Mouse (Mus musculus) heart, postnatal 10 days (tissue): ENCODE measurements at regions not wholly inside any gene's neighbourhood (a gene's known extent, or its start where the extent isn't known, plus 50 kb on each side); places are given as distances from the start of the nearest gene placed in this dataset.
"Not testable (repeated sequence)": the region's sequence is repeated elsewhere in the genome, so short reads cannot be mapped to it uniquely, and the experiment has no call there.

Experiments
- DNase-seq, 2 experiments: peaks; one replicate each; pipeline ENCODE4 v3.0.0; 2021
- intact Hi-C: fragments of 180-260 bp; cut with DNase I; formaldehyde crosslinking; loops from one replicate; pipeline ENCODE4 v1.15.1; 2025

DNA sequence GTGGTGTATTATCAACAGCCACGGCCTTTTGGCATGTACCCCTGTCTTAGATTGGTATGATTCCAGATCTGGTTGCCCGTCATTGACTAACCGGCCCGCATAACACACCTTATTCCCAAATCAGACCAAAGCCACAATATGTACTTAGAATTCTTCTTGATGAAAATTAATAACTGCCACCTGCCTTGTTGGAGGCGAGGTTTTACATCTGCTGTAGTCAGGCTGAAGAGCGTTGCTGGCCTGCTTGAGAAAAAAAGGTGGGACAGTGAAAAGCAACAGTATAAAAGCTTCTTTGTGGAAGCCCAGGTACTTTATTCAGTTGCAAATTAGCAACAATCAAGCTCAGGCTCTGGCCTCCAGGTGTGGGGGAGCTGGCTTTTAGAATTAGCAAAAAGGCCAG is 223.6 kb upstream of the Car8 start:
- intact Hi-C loops, DNase-seq: not testable (repeated sequence)

GRCm38 (mm10) chr4:8454346-8454745 is 215.5 kb upstream of the Car8 start:
- no peak for DNase-seq
- intact Hi-C loops = no loop called here

GRCm38 (mm10) chr4:8432393-8432792 is 193.6 kb upstream of the Car8 start:
- peak; percentile 22 to 53 for DNase-seq
- intact Hi-C loops = loop anchor here (5.0 kb wide), 1 partner anchor 50 kb away; no protein-coding TSS in a partner anchor

GRCm38 (mm10) chr4:8431032-8431332 is 192.1 kb upstream of the Car8 start:
- intact Hi-C loops = loop anchor here (5.0 kb wide), 1 partner anchor 49 kb away; no protein-coding TSS in a partner anchor
- no peak for DNase-seq

- DNase-seq = no peak
- intact Hi-C loops = loop anchor here (5.0 kb wide), 1 partner anchor 48 kb away; no protein-coding TSS in a partner anchor
Observed at GRCm38 (mm10) chr4:8430269-8431031, 191.6 kb upstream of the Car8 start.

DNA sequence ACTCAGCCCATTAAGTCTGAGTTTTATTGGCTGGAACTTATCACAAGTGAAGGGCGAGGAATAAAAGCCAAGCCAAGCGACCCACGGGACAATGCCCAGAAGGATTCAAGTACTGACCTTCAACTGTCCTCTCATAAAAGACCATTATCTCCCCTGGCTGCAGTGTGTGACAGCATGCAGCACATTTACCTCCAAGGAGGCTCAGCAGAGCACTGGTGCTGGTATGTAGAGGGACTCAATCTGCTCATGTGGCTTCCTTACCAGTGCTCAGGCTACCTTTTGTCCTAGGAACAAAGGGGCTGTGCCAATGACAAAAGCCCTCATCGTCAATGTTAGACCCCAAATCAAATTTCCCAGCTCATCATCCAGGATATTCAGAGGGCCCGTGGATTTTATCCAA is 190.9 kb upstream of the Car8 start:
- DNase-seq = no peak
- intact Hi-C loops = loop anchor here (5.0 kb wide), 1 partner anchor 47 kb away; no protein-coding TSS in a partner anchor

- intact Hi-C loops = no loop called here
- no peak for DNase-seq
Observed at GRCm38 (mm10) chr4:8428629-8429523, 190.0 kb upstream of the Car8 start.

DNA sequence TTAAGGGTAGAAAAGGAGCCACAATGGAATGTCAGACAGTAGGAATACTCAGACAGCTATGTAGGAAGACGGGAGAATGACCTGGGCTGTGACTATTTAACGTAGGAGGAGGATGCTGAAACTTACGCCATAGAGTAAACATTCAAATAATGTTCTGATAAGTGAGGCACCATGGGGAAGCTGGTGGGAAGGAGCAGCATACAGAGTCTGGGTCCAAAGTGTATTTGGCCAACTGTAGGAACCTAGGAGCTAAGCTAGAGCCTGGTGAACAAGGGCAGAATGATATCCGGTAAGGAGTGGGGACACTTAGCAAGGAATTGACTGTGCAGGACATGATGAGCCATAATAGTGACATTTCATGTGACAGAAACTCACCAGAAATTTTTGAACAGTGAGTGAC is 189.0 kb upstream of the Car8 start:
- intact Hi-C loops = no loop called here
- no peak for DNase-seq

DNA sequence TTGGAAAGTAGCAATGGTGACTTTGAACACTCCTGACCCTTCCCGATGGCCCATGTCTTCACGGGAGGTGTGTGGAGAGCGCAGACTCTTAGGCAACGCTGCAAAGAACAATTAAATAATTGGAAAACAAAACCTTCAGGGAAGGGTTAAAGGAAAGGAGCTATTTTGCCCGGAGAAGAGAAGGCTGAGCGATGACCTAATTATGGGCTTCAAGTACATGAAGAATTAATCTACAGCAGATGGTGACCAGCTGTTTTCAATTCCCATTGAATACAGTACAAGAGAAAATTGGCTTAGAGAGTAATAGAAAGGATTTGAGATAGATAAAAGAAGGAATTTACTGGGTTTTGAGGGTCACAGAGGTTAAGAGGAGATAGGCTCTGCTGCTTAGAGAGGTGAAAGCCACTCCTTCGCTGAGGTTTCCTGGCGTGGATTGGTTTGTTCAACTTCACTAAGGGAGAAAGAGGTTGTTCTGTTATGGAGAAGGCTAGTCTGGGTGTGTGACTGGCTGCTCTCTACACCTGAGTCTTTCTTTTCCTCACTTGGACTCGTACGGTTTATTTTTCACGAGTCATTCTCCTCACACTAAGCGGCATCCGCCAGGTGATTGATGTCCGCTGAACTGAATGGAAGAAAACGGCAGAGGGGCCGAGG is 184.7 kb upstream of the Car8 start:
- intact Hi-C loops = no loop called here
- DNase-seq = peak; percentile 37 to 38

DNA sequence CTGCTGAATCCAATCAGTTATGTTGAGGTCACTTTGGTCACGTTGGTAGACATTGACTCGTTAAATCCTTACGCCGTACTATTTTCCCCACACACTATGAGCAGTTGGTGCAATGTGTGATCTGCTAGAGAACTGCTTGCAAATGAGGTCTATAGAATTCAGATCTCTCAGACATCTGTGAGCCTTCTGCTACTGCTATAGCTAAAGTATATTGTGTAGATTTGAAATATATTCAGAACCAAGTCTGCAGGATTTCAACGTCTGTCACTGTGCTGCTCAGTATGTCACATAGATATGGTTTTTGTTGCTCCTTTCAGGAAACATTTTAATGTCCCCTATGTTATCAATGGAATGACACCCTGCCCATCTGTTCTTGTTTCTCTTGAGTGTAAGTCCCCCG is 182.4 kb upstream of the Car8 start:
- intact Hi-C loops = no loop called here
- DNase-seq = no peak

DNA sequence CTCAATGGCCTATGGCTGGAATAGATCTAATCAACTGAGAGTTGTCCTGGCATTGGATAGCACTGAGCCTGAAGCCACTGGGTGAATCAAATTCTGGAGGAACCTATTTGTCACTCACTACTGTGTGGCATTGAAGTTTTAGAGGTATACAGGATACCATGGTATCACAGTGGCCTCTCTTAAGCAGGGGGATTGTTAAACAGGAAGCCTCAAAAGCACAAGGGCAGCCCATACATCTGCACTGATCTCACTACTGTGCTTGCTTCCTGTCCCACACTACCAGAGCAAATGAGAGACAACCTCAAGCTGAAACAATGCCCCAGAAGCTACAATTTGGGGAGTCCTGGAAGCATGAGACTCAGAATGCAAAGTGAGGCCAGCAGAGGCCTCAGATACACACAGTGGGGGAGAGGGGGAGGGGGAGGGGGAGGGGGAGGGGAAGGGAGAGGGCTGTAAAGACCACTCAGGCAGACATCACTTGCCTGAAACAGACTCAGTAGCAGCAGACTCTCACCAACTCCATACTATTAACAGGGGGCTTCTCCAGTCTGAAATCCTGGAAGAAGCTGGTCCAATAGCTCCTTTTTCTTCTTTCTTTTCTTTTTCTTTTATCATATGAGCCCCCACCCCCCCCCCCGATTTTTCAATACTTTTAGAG is 179.7 kb upstream of the Car8 start:
- DNase-seq = no peak
- intact Hi-C loops = no loop called here

- no peak for DNase-seq
- intact Hi-C loops = no loop called here
Observed at GRCm38 (mm10) chr4:8417821-8418220, 179.0 kb upstream of the Car8 start.

GRCm38 (mm10) chr4:8413307-8413706 is 174.5 kb upstream of the Car8 start:
- intact Hi-C loops = no loop called here
- DNase-seq = no peak

GRCm38 (mm10) chr4:8400069-8400468 is 161.2 kb upstream of the Car8 start:
- intact Hi-C loops = no loop called here
- DNase-seq = no peak

GRCm38 (mm10) chr4:8399430-8399829 is 160.6 kb upstream of the Car8 start:
- no peak for DNase-seq
- intact Hi-C loops = no loop called here

DNA sequence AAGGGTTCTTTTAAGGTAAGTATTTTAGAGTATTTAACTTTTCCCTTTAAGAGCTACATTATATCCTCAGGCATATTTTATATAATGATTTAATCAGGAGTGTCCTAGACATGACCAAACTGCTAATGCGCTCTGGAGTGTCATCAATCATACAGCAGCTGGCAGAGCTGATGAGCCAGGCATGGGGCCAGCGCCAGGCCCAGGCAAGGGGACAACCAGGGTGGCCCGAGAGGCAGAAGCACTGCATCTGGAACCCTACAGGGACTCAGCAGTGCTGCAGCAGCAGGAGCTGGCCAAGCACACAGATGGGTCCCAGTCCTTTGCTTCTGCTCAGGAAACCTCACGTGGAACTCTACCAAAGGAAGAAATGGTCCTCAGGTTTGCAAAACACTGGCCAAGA is 160.1 kb upstream of the Car8 start:
- peak; percentile 32 to 44 for DNase-seq
- intact Hi-C loops = no loop called here

DNA sequence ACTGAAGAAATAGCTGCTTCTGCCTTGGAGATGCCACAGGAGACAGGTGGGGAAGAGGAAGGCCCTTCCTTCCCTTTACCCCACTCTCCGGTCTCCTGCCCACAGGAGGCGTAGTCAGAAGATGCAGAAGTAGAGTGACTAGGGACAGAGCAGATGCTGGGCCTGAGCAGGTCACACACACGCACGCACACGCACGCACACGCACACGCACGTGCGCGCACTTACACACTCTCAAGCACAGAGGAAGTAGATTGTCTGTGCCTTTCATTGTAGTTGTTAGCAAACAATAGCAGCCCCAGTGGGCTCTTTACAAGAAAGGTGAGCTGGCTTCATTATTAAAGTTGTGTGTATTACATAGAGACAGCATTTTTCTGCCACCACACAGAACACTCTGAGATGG is 144.3 kb upstream of the Car8 start:
- intact Hi-C loops = loop anchor here (5.0 to 10.0 kb wide), 6 partner anchors 49 to 1289 kb away; no protein-coding TSS in a partner anchor

GRCm38 (mm10) chr4:8382125-8382417 is 143.2 kb upstream of the Car8 start:
- intact Hi-C loops = loop anchor here (5.0 to 10.0 kb wide), 6 partner anchors 50 to 1290 kb away; no protein-coding TSS in a partner anchor
- DNase-seq = no peak

More for the DNA sequence above, 144.3 kb upstream of the Car8 start:
- no peak for DNase-seq

DNA sequence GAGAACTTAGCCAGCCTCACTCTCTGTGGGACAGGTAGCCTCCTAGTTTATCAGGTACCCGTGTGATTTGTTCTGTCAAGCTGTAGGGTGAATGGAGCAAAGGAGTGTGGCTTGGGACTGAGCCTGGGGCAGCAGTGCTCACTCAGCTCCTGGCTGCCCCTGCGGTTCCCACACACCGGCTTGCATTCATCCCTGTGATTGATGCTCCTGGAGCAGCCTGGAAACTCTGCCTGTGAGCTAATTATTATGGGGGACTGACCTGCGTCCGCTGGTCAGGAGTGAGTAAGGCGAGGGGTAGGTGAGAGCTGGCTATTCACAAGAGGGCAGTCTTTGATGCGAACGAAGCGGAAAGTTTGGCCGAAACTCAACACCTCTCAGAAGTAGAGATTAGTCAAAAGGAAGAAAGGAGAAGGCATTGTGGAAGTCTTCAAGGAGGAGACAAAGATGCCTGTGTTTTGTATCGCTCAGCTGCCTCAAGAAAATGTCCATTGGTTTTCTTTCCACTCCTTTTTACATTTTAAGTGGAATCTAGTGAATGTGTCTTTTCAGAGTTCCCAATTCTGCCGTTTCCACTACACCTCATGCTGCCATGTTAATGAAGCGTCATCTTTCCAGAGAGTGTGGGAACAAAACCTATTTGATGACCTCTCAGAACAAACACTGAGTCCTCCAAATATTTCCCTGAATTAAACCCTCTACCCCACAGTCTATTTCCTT is 142.7 kb upstream of the Car8 start:
- DNase-seq = no peak
- intact Hi-C loops = loop anchor here (5.0 to 10.0 kb wide), 6 partner anchors 51 to 1291 kb away; no protein-coding TSS in a partner anchor
